Mouse (Mus musculus) CD4-positive, CD25-positive, alpha-beta regulatory T cell, adult 9 weeks (primary cell): Measurements from ENCODE around the gene Taar7d. TPM values are rescaled to one million over a fixed set of nuclear protein-coding genes. Genes with fewer than 3 reads are reported as not detected.

Experiments
- polyA plus RNA-seq: library from polyadenylated mRNA; unstranded; fragments of 100-300 nt; shearing (Covaris generic); gene quantifications from one replicate; pipeline ENCODE4 v1.2.1, GENCODE M21; 2017

Taar7d gene
- not detected for polyA plus RNA-seq

GRCm38 (mm10) chr10:24026922-24027321, at the start of gene Taar7d:
TSS of gene Taar7d (plus strand) at chr10:24027222.

GRCm38 (mm10) chr10:23985546-23985945, 41.5 kb upstream of the Taar7d start, which contains the start of gene Taar6:
TSS of gene Taar6 (minus strand) at chr10:23985646.

GRCm38 (mm10) chr10:23993381-23993780, 33.6 kb upstream of the Taar7d start, which contains the start of gene Taar7a:
TSS of gene Taar7a (minus strand) at chr10:23993481.

DNA sequence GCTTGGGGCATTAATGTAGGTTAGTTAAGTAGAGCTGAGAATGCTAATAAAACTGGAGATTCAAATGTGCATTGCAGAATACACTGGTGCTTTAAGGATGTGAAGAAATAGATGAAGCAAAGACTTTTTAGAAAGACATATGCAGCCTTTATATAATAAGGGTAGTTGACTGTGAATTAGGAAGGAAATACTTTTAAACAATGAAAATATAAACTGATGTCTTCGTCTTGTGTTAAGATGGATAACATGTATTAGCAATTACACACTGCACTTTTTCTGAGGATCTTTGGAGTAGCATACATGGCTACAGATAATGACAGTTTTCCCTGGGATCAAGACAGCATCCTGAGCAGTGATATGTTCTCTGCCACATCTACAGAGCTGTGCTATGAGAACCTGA, 27.4 kb upstream of the Taar7d start, which contains the start of gene Taar7b:
Gene Taar7b (plus strand): TSS at position 301 of the 400 bp plus-strand sequence.

DNA sequence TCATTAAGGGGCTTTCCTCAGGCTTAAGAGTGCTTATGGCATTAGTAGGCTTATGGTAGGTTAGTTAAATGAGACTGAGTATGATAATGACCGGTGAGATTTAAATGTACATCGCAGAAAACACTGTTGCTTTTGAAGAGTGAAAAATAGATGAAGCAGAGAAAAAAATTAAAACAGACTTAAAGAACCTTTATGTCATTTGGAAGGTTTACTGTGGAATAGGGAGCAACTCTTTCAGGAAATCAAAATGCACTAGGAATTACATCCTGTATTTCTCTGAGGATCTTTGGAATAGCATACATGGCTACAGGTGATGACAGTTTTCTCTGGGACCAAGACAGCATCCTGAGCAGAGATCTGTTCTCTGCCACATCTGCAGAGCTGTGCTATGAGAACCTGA, 10.3 kb downstream of the Taar7d start, which contains the start of gene Taar7e:
Gene Taar7e (plus strand): TSS at position 301 of the 400 bp plus-strand sequence.

GRCm38 (mm10) chr10:24049210-24049609, 22.2 kb downstream of the Taar7d start, which contains the start of gene Taar7f:
TSS of gene Taar7f (plus strand) at chr10:24049510.

GRCm38 (mm10) chr10:24076200-24076599, 49.2 kb downstream of the Taar7d start, which contains the start of gene Taar8a:
TSS of gene Taar8a (plus strand) at chr10:24076500.

Other genes with a start within 250 kb of the Taar7d start
- 62.2 TPM for gene Rps12, start 239.9 kb upstream of the Taar7d start, polyA plus RNA-seq
- gene Slc18b1, start 230.2 kb upstream of the Taar7d start, polyA plus RNA-seq: not detected
- gene Vnn3, start 175.8 kb upstream of the Taar7d start, polyA plus RNA-seq: 0.15 TPM
- not detected for gene Vnn1, start 132.5 kb upstream of the Taar7d start, polyA plus RNA-seq
- 0.25 TPM for gene Taar1, start 106.9 kb upstream of the Taar7d start, polyA plus RNA-seq
- not detected for gene Taar2, start 88.7 kb upstream of the Taar7d start, polyA plus RNA-seq
- gene Taar3, start 77.7 kb upstream of the Taar7d start, polyA plus RNA-seq: not detected
- not detected for gene Taar4, start 66.7 kb upstream of the Taar7d start, polyA plus RNA-seq
- not detected for gene Taar5, start 56.5 kb upstream of the Taar7d start, polyA plus RNA-seq
- gene Taar6, start 41.6 kb upstream of the Taar7d start, polyA plus RNA-seq: not detected
- gene Taar7a, start 33.7 kb upstream of the Taar7d start, polyA plus RNA-seq: not detected
- gene Taar7b, start 27.3 kb upstream of the Taar7d start, polyA plus RNA-seq: not detected
- gene Taar7e, start 10.4 kb downstream of the Taar7d start, polyA plus RNA-seq: not detected
- gene Taar7f, start 22.3 kb downstream of the Taar7d start, polyA plus RNA-seq: not detected
- gene Taar8a, start 49.3 kb downstream of the Taar7d start, polyA plus RNA-seq: not detected
- not detected for gene Taar8b, start 65.1 kb downstream of the Taar7d start, polyA plus RNA-seq
- not detected for gene Taar8c, start 74.7 kb downstream of the Taar7d start, polyA plus RNA-seq
- gene Taar9, start 82.3 kb downstream of the Taar7d start, polyA plus RNA-seq: not detected
- gene Stx7, start 122.1 kb downstream of the Taar7d start, polyA plus RNA-seq: 47.3 TPM
- not detected for gene Moxd1, start 196.3 kb downstream of the Taar7d start, polyA plus RNA-seq